Mouse (Mus musculus): ENCODE measurements around the gene Timm22. TPM values are rescaled to one million over a fixed set of nuclear protein-coding genes. Genes with fewer than 3 reads are reported as not detected.
A peak's percentile ranks its signal among the peaks of the same experiment; 100 is the strongest.

Gene Timm22
- polyA plus RNA-seq, 1 experiment from 2014 or later: 120 TPM

DNA sequence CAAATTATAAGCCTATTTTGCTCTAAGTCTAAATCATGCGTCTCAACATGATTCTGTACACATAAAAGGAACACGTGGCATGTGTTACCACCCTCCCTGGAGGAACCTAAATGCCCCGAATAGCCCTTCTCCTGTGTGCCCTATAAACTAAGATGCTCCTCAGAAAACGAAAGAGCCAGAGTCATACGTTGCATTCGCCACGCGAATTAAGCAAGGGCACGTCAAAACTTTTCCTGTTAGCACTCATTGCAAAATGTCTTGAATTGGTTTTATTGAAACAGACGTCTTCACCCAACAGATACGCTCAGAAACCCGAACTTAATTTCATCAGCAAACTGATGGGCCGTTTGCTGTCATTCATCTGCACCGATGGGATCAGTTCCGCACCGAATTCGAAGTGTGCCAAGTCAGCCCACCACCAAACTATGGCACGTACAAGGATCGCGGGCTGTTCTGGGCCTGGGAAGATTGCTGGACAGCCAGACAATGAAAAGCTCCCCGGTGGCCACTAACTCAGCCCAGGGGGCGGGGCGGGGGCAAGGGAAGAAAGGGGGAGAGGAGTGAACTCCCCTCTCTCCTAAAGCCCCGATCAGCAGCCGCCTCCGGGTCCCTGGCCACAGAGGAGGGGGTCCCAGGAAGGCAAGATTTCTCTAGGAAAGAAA lies 9.0 kb upstream of the Timm22 start:
- Histone ChIP-seq H3K4me1 (peaks cover 25% of the 10 kb centered on the region), H3K9me3 (no peaks in the 10 kb centered on the region), H3K27me3 (replicated peaks) (no peaks in the 10 kb centered on the region), H3K4me2 (replicated peaks) (peak overlapping the region; percentile 88), H3K36me3 (0 out of 2 replicates have a peak, but pooled peaks cover 3% of the 10 kb centered on the region), H3K27ac (peak overlapping the region; percentile 85; the same call in 1 of the 2 replicates), H3K4me3 (peak overlapping the region; percentile 86), H3K9ac (peak overlapping the region; percentile 90)
- WGBS: under 1% methylated on average over 26 of the region's 26 CpGs
- peak; percentile 54 for ATAC-seq (ENCODE audit: low FRiP score, low read depth)

DNA sequence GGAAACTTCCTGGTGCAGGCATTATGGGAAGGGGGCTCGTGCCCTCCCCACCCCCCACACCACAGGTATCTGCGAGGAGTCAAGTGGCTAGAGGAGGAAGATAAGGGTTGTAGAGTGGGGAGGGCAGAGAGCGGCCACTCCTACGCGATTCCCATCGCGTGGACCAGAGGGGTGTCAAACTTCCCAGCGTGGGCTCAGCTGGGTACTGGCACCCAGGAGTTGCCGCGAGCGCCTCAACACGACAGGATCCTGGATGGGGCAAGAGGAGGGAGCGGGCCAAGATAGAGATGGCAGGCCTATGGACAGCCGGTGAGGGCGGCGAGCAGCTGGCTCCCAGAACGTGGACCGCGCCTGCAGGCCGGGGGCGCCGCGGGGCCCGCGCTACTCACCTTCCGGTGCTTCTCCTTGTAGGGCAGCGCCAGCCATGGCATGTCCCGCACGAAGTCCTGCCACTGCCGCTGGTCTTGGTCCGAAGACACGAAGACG lies 8.4 kb upstream of the Timm22 start:
- Histone ChIP-seq H3K27ac (peak overlapping the region; percentile 85), H3K9me3 (no peaks in the 10 kb centered on the region), H3K4me2 (replicated peaks) (peak overlapping the region; percentile 88), H3K27me3 (replicated peaks) (no peaks in the 10 kb centered on the region), H3K4me1 (peaks cover 25% of the 10 kb centered on the region), H3K36me3 (no peaks in the 10 kb centered on the region), H3K4me3 (peak overlapping the region; percentile 86), H3K9ac (peak overlapping the region; percentile 90)
- peak; percentile 63 for ATAC-seq (ENCODE audit: low FRiP score, low read depth)
- WGBS: under 1% methylated on average over 33 of the region's 33 CpGs

DNA sequence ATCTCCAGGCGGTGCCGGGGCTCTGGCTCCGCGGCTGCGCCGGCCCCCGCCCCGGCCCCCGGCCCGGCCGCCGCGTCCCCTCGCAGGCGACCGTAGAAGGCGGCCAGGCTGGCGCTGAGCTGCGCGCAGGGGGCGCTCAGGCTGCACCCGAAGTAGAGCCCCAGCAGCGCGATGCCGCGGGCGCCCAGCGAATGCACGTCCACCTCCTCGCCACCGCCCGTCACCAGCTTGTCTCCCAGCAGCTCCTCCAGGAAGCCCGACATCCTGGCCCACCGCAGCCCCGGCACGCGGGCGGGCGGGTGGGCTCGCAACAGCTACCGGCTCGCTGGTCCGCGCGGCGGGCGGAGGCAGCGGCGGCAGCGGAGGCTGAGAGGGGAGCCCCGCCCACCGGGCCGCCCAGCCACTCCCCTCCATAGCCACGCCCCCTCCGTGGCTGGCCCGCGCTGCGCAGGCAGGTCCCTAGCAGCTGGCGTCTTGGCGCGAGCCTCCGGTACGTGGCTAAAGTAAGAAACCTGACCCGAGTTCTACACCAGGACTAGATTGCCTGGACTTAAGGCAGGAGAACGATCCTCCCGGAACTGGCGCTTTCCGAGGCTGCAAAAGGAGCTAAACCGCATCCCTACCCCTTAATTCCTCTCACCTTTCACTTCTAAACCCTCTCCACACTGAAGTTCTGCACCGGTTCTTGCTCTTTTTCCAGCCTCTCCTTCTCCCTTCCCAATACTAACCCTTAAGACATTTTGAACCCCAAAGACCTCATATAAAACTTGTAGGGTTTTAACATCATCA lies 7.8 kb upstream of the Timm22 start, which contains the start of gene Nxn:
Nxn (minus strand) TSS at position 343 of the 789 bp plus-strand sequence.
- under 1% methylated on average over 66 of the region's 70 CpGs for WGBS
- no peaks in the 10 kb centered on the region for H3K9me3 ChIP-seq
- H3K36me3 ChIP-seq: no peaks in the 10 kb centered on the region
- H3K4me3 ChIP-seq: peak within 1 kb of the TSS; percentile 86
- H3K27ac ChIP-seq: peak within 1 kb of the TSS; percentile 85
- peak within 1 kb of the TSS; percentile 90 for H3K9ac ChIP-seq
- H3K27me3 ChIP-seq (replicated peaks): no peaks in the 10 kb centered on the region
- peaks cover 25% of the 10 kb centered on the region for H3K4me1 ChIP-seq
- H3K4me2 ChIP-seq (replicated peaks): peak within 1 kb of the TSS; percentile 88
- peak; percentile 83 for ATAC-seq (ENCODE audit: low FRiP score, low read depth)

DNA sequence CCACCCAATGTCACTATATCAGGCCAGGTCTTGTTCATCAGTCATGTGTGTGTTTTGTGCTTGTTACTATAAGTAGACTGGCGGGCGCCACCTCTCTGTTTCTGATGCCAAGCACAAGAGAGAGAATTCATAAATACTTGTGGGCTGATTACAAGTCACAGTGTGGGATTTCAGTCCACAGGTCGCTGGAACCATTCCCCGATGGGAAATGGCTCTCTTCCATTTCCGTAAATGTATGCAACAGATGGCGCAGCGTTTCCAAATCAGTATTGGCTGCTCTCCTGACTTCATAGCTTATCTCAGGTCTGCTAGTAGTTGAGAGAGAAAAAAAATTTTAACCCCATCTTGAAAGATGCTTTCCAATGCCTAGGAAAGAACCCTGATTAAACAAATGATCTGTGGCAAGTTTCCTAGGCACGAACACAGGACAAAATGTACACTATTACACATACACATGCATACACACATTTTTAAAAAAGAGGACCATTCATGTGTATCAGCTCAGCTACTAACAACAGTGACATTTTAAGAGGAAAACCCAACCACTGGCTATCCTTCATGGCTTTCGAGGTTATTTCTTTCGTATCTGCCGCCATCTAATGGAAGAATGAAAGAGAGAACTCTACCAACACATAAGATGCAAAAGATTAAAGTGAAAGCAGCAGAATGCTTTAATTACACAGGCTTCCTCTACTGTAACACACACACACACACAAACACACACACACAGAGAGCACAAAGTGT lies 7.0 kb upstream of the Timm22 start:
- 14% methylated on average over 11 of the region's 11 CpGs for WGBS
- Histone ChIP-seq H3K27ac (peak overlapping the region; percentile 85; the same call in 1 of the 2 replicates), H3K36me3 (no peaks in the 10 kb centered on the region), H3K4me3 (peak overlapping the region; percentile 86), H3K9me3 (no peaks in the 10 kb centered on the region), H3K4me1 (peaks cover 22% of the 10 kb centered on the region), H3K9ac (peak overlapping the region; percentile 90; the same call in 1 of the 2 replicates), H3K27me3 (replicated peaks) (no peaks in the 10 kb centered on the region), H3K4me2 (replicated peaks) (peak overlapping the region; percentile 88)
- no peak for ATAC-seq (ENCODE audit: low FRiP score, low read depth)

DNA sequence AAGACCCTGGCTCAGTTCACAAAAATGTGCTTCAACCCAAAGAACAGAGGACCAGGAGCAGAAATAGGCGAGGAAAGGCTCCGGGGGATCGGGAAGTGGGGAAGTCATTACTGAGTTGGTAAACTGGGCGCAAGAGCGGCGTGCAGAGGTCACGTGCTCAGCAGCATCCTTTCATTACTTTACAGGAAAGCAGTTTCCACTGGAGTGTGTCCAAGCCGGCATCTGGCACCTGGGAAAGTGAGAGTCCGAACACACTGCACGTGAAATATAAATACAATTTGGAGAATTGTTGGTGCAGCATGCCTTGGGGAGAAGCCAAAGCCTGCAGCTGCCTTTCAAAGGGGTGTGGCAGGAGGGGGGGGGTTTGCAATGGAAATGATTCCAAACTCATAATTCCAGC lies 5.4 kb upstream of the Timm22 start:
- Histone ChIP-seq H3K9ac (no peak overlapping the region), H3K4me3 (no peak overlapping the region), H3K27ac (no peak overlapping the region), H3K4me2 (replicated peaks) (no peak overlapping the region), H3K36me3 (no peaks in the 10 kb centered on the region), H3K9me3 (no peaks in the 10 kb centered on the region), H3K27me3 (replicated peaks) (no peaks in the 10 kb centered on the region), H3K4me1 (peaks cover 11% of the 10 kb centered on the region)
- no peak for ATAC-seq (ENCODE audit: low FRiP score, low read depth)
- WGBS: 78% methylated on average over 10 of the region's 10 CpGs

DNA sequence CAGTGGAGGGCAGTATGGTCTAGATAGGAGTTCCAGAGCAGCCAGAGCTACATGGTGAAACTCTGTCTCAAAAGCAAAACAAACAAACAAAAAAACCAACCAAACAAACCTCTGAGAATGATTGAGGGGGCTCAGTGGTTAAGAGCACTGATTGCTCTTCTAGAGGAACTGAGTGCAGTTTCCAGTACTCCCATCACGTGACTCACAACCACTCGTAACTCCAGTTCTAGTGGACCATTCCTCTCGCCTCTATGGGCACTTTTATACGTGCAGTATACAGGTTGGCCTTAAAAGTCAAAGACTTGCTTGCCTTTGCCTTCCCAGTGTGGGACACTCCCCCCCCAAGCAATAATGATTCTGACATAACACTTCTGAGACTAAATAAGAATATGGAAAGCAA lies 1.6 kb upstream of the Timm22 start:
- H3K27me3 ChIP-seq (replicated peaks): no peaks in the 10 kb centered on the region
- 63% methylated on average over 4 of the region's 4 CpGs for WGBS

DNA sequence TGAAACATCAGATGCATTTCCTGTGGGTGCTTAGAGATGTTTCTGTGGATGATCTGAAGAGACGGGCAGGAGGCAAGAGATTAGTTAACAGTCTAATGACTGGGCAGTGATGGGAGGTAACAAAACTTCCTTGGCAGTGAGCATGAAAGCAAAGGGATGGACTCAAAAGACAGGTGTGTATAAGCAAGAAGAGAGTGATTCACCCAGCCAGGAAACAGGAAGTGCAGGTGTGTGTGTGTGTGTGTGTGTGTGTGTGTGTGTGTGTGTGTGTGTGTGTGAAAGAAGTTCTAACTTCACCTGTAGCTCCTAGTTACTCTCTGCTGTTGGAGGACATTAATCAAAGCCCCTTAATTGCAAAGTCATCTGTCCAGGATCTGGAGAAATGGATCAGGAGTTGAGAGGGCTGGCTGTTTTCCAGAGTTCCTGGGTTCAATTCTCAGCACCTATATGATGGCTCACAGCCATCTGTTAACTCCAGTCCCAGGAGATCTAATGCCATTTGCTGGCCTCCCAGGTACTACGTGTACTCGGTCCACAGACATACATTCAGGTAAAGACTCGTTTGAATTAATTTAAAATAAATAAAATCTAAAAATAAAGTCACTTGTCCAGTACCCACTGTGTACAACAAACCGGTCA lies 1.0 kb upstream of the Timm22 start:
- Histone ChIP-seq H3K9ac (no peak overlapping the region), H3K27me3 (replicated peaks) (no peaks in the 10 kb centered on the region), H3K4me2 (replicated peaks) (no peak overlapping the region), H3K4me3 (no peak overlapping the region), H3K4me1 (peaks cover 9% of the 10 kb centered on the region), H3K27ac (no peak overlapping the region), H3K36me3 (peaks cover 4% of the 10 kb centered on the region; the same call in 1 of the 2 replicates), H3K9me3 (no peaks in the 10 kb centered on the region)
- 85% methylated on average over 5 of the region's 5 CpGs for WGBS
- ATAC-seq (ENCODE audit: low FRiP score, low read depth): no peak

More for the DNA sequence above, 1.6 kb upstream of the Timm22 start:
- Histone ChIP-seq H3K9me3 (no peaks in the 10 kb centered on the region), H3K27ac (no peak overlapping the region), H3K4me3 (no peak overlapping the region), H3K4me2 (replicated peaks) (no peak overlapping the region), H3K36me3 (peaks cover 4% of the 10 kb centered on the region; the same call in 1 of the 2 replicates), H3K9ac (no peak overlapping the region), H3K4me1 (peaks cover 9% of the 10 kb centered on the region)
- ATAC-seq (ENCODE audit: low FRiP score, low read depth): no peak

DNA sequence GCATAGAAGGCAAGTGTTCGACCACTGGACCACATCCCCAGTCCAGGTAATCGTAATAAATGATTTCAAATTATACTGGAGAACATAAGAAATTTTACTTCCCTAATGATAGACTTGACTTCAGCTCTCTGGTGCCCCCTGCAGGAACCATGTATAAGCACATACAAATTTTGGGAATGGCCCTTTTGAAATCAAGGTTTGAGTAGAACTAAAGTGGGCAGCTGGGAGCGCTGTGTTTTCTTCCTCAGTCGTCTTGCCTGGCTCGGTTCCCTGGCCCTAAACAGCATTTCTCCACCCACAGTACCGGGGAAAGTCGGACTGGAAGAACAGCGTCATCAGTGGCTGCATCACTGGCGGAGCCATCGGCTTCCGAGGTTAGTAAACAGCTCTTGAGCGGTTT lies 4.1 kb downstream of the Timm22 start:
- 77% methylated on average over 12 of the region's 12 CpGs for WGBS
- Histone ChIP-seq H3K27me3 (replicated peaks) (no peaks in the 10 kb centered on the region), H3K9ac (no peak overlapping the region), H3K36me3 (peaks cover 46% of the 10 kb centered on the region), H3K27ac (no peak overlapping the region), H3K4me3 (no peak overlapping the region), H3K4me1 (peaks cover 9% of the 10 kb centered on the region), H3K9me3 (no peaks in the 10 kb centered on the region), H3K4me2 (replicated peaks) (no peak overlapping the region)
- no peak for ATAC-seq (ENCODE audit: low FRiP score, low read depth)

DNA sequence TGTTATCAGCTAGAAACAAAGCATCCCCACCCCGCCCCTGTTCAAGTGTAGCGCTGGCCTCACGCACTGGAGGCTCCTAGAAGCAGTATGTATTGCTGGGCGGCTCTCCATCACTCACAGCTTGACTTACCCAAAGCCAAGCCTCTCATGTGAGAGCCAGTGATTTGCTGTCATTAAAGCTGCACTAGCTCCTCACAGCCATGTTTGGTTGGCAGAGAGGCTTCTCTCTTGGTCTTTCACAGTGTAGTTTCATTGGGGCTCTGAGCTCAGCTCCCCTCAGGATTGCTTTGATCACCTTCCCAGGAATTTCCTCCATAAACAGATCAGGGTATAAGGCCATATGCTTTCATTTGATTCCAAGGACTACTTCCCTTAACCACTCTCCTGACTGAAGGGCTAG lies 6.5 kb downstream of the Timm22 start:
- Histone ChIP-seq H3K36me3 (peaks cover 68% of the 10 kb centered on the region), H3K27me3 (replicated peaks) (no peaks in the 10 kb centered on the region), H3K4me2 (replicated peaks) (no peak overlapping the region), H3K9me3 (no peaks in the 10 kb centered on the region), H3K4me1 (no peaks in the 10 kb centered on the region; the same call in 1 of the 2 replicates), H3K4me3 (no peak overlapping the region), H3K27ac (no peak overlapping the region), H3K9ac (no peak overlapping the region)
- 84% methylated on average over 4 of the region's 4 CpGs for WGBS
- ATAC-seq (ENCODE audit: low FRiP score, low read depth): no peak

DNA sequence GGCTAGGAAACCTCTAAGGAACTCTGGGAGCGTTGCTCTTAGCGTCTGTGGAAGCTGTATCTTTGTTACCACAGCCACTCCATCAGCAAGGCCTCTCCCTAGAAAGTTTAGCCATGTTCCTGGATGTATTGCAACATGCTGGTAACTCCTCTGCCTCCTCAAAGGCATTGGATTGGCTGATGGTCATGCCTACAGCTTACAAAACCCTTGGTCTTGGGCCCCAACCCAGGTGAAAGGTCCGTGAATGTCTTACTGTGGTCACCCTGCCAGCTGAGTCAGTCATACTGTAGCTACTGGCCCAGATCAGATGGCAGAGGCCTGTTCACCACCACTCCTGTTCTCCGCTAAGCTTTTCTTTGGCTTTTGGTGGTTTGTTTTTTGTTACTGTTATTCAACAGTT lies 8.2 kb downstream of the Timm22 start:
- H3K4me3 ChIP-seq: no peak overlapping the region
- WGBS: 93% methylated on average over 4 of the region's 4 CpGs
- no peaks in the 10 kb centered on the region for H3K9me3 ChIP-seq
- no peak for ATAC-seq (ENCODE audit: low FRiP score, low read depth)
- H3K27ac ChIP-seq: no peak overlapping the region
- no peak overlapping the region for H3K4me2 ChIP-seq (replicated peaks)
- H3K36me3 ChIP-seq: peaks cover 81% of the 10 kb centered on the region
- H3K27me3 ChIP-seq (replicated peaks): no peaks in the 10 kb centered on the region
- no peak overlapping the region for H3K9ac ChIP-seq
- H3K4me1 ChIP-seq: no peaks in the 10 kb centered on the region

DNA sequence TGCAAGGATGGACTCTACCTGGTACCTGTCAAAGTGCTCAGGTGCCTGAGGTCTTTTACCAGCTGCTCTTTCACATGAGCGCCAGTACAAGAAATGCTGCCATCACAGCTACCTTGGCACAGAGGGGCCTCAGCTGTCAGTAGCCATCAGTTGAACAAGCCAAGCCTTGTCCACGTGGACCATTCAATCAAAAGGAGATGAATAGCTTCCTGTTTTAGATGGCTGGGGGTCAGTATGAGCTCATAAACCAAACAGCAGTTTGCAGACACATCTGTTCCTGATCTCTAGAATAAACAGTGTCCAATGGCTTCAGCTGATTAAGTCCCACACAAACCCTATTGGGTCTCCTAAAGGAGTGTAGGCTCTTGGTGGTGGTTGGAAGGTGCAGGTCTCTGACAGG lies 9.2 kb downstream of the Timm22 start:
- Histone ChIP-seq H3K4me2 (replicated peaks) (no peak overlapping the region), H3K9ac (no peak overlapping the region), H3K4me1 (no peaks in the 10 kb centered on the region), H3K9me3 (no peaks in the 10 kb centered on the region), H3K27ac (no peak overlapping the region), H3K4me3 (no peak overlapping the region), H3K36me3 (peaks cover 88% of the 10 kb centered on the region), H3K27me3 (replicated peaks) (no peaks in the 10 kb centered on the region)
- no peak for ATAC-seq (ENCODE audit: low FRiP score, low read depth)
- WGBS: 61% methylated on average over 2 of the region's 2 CpGs

All from neural tube, embryonic 12.5 days (tissue).